Mouse (Mus musculus): Measurements from ENCODE around the gene Arf1.

DNA sequence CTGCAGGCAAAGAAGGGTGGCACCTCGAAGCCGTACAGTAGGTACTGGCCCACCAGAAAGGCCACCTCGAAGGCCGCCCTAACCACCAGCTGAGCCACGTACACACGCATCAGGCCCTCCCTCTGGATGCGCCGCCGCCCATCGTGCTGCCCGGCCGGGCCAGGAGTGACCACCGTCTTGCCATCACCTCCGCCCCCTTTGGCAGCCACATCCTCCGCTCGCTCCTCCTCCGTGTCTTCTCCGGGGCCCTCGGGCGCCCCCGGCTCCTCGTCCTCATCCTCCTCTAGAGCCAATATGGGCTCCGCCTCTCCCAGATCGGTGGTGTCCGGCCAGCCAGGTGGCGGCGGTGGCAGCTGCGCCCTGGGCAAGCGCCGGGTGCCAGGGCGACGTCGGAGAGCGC lies 51.1 kb downstream of the Arf1 start:
- no peak for TF ChIP-seq CTCF (conservative IDR thresholded peaks at IDR 0.05 in 1 of 2, IDR thresholded peaks at IDR 0.05 in 1 of 2; ENCODE audit: low read depth in 2 of 2, low read length in 2 of 2)
- TF ChIP-seq NELFE (IDR thresholded peaks at IDR 0.05; ENCODE audit: low read depth, low read length): no peak
- no peak for TF ChIP-seq TCF12 (IDR thresholded peaks at IDR 0.05; ENCODE audit: low read depth, low read length)
- no peak for TF ChIP-seq CHD1 (IDR thresholded peaks at IDR 0.05; ENCODE audit: low read depth, low read length)
- no peak for TF ChIP-seq POLR2A (IDR thresholded peaks at IDR 0.05; ENCODE audit: low read depth, low read length)
- no peak for TF ChIP-seq RCOR1 (conservative IDR thresholded peaks at IDR 0.05; ENCODE audit: low read depth, low read length)
- no peak for TF ChIP-seq TBP (conservative IDR thresholded peaks at IDR 0.05; ENCODE audit: low read depth, low read length)
- TF ChIP-seq BHLHE40 (IDR thresholded peaks at IDR 0.05; ENCODE audit: low read depth, low read length): no peak
- no peak for TF ChIP-seq EP300 (IDR thresholded peaks at IDR 0.05; ENCODE audit: low read length)
